Mouse (Mus musculus) cerebellum, adult 2 months (tissue): ENCODE data around the gene Olfr323. TPM values are rescaled to one million over a fixed set of nuclear protein-coding genes. Genes with fewer than 3 reads are reported as not detected.

Source experiments
- DNase-seq, 2 experiments: peaks; one replicate each; pipeline ENCODE4 v3.0.0; 2021
- H3K27ac ChIP-seq: fragments of 200-500 bp; 2 replicates; pipeline ENCODE4 v1.5.1; 2012; ENCODE audit warnings: low read length, control low read depth, inconsistent platforms; ENCODE audit not compliant: insufficient read depth
- H3K27me3 ChIP-seq: fragments of 200-500 bp; 2 replicates; pipeline ENCODE4 v1.6.1; 2012; ENCODE audit warnings: inconsistent platforms, mild to moderate bottlenecking, low read length, moderate library complexity; ENCODE audit not compliant: control insufficient read depth, insufficient read depth
- H3K4me1 ChIP-seq: fragments of 200-500 bp; 2 replicates; pipeline ENCODE4 v1.6.1; 2011; ENCODE audit warnings: low read length; ENCODE audit not compliant: control insufficient read depth, insufficient read depth
- H3K4me3 ChIP-seq: fragments of 200-500 bp; replicated peaks from 2 replicates; pipeline ENCODE3; 2011; ENCODE audit warnings: mild to moderate bottlenecking, low read depth, low read length, control low read depth; ENCODE audit not compliant: insufficient read depth
- CTCF ChIP-seq: fragments of 200-500 bp; IDR thresholded peaks from 2 replicates; pipeline ENCODE4 v1.5.1; 2011; ENCODE audit warnings: low read depth, mild to moderate bottlenecking, control low read depth, low read length, moderate library complexity, borderline replicate concordance; ENCODE audit not compliant: insufficient read depth
- POLR2A ChIP-seq: fragments of 200-500 bp; IDR thresholded peaks from 2 replicates; pipeline ENCODE4 v1.6.1; 2011; ENCODE audit warnings: low read length, control low read depth, borderline replicate concordance; ENCODE audit not compliant: insufficient read depth
- WGBS: fragments of 180-500 bp; shearing (Covaris S2); methylation state at CpG from one replicate; pipeline ENCODE4 v1.1.7; 2018; 5-methylcytosine and 5-hydroxymethylcytosine counted together
- polyA plus RNA-seq: library from polyadenylated mRNA; depleted of rRNA; stranded (reverse); fragments of >200 nt; gene quantifications from 2 replicates; pipeline ENCODE4 v1.2.3, GENCODE M21; 2012

Gene Olfr323
- polyA plus RNA-seq, 1 experiment, result not detected

DNA sequence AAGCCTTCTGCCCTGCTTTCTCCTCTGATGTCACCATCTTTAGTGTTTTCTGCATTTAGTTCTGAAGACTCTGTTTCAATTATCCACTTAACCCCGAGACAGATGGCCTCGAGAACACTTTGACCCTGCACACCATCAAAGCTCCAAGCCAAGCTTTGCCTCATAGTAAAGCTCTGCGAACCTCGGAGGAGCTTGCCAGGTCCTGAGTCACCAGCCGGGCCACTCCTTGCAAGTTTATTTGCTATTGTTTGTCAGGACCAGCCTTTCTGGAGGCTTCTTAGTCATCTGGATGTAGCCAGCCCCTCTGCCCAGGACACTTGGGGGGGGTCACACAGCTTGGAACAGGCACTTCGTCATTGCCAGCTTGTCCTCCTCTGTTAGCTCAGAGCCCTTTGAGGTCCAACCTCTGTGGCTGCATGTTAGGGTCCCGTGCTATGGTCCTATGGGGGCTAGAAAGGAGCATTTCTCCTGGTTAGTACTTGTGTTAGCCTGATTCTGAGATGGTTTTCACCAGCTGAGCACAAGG, 7.9 kb upstream of the Olfr323 start:
- Histone ChIP-seq H3K4me1 (no peaks in the 10 kb centered on the region), H3K27me3 (no peaks in the 10 kb centered on the region; the same call in 1 of the 2 replicates), H3K4me3 (no peak overlapping the region), H3K27ac (no peak overlapping the region)
- TF ChIP-seq POLR2A, result no peak
- no peak for TF ChIP-seq CTCF
- DNase-seq, result no peak
- 38% methylated on average over 7 of the region's 7 CpGs for WGBS

GRCm38 (mm10) chr11:58636376-58636977, 6.2 kb upstream of the Olfr323 start:
- WGBS, result 18% methylated on average over 4 of the region's 4 CpGs
- peak in 1 of 2 experiments; percentile 20 for DNase-seq
- TF ChIP-seq POLR2A (no peak), CTCF (peak; percentile 63; the same call in 1 of the 2 replicates)
- H3K4me3 ChIP-seq, result no peak overlapping the region
- H3K4me1 ChIP-seq, result no peaks in the 10 kb centered on the region
- no peak overlapping the region for H3K27ac ChIP-seq
- H3K27me3 ChIP-seq, result no peaks in the 10 kb centered on the region; the same call in 1 of the 2 replicates

GRCm38 (mm10) chr11:58634878-58635277, 4.6 kb upstream of the Olfr323 start:
- Histone ChIP-seq H3K27ac (no peak overlapping the region), H3K27me3 (no peaks in the 10 kb centered on the region), H3K4me1 (no peaks in the 10 kb centered on the region), H3K4me3 (no peak overlapping the region)
- WGBS, result 59% methylated on average over 4 of the region's 4 CpGs
- no peak for DNase-seq
- TF ChIP-seq CTCF, result no peak
- TF ChIP-seq POLR2A, result no peak

DNA sequence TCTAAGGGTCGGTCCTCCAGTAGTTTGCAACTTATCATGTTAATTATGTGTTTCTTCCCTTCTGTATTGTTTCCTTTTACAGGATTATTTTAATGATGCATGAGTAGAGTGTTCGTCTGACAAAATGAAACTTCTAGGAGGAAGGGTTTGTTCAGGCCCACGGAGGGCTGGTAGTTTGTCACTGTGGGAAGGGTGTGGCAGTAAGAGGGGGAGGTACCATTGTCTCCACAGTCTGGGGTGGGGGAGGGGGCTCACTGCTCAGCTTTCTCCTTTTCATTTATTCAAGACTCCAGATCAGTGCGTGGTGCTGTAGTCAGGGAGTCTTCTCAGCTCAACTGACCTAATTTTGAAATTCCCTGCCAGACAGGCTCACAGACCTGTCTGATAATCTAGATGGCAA, 4.2 kb downstream of the Olfr323 start:
- Histone ChIP-seq H3K27ac (no peak overlapping the region), H3K27me3 (no peaks in the 10 kb centered on the region), H3K4me1 (no peaks in the 10 kb centered on the region), H3K4me3 (no peak overlapping the region)
- WGBS, result 53% methylated on average over 4 of the region's 4 CpGs
- TF ChIP-seq POLR2A, result no peak
- no peak for TF ChIP-seq CTCF
- no peak for DNase-seq

- no peak for DNase-seq
- no peak overlapping the region for H3K4me3 ChIP-seq
These were observed 11.5 kb downstream of the Olfr323 start for GRCm38 (mm10) chr11:58618793-58619192.

GRCm38 (mm10) chr11:58618369-58618768, 11.9 kb downstream of the Olfr323 start:
- no peaks in the 10 kb centered on the region for H3K27me3 ChIP-seq
- H3K4me1 ChIP-seq, result no peaks in the 10 kb centered on the region
- no peak overlapping the region for H3K4me3 ChIP-seq
- no peak overlapping the region for H3K27ac ChIP-seq
- no peak for DNase-seq
- 64% methylated on average over 3 of the region's 3 CpGs for WGBS
- TF ChIP-seq POLR2A (no peak), CTCF (no peak)

More at GRCm38 (mm10) chr11:58618793-58619192, 11.5 kb downstream of the Olfr323 start:
- WGBS, result 23% methylated on average over 6 of the region's 6 CpGs
- Histone ChIP-seq H3K4me1 (no peaks in the 10 kb centered on the region), H3K27ac (no peak overlapping the region), H3K27me3 (no peaks in the 10 kb centered on the region)
- TF ChIP-seq CTCF (no peak), POLR2A (no peak)

DNA sequence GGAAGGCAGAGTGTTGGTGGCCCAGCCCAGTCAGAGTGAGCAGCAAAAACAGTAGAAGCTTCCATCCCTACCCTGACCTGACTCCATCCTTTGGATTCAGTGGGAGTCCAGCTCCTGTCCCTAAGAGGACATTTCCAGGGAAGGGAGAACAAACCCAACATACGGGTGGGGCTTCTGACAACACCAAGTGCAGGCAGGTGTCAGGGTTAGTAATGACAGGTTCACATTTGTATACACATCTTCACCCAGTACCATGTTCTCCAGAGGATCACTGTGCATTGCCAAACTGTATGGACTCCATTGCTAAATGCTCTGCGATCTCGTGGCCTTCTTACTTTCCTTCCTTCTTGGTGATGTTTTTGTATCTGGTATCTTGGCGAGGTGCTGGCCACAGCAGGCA, 14.3 kb downstream of the Olfr323 start, which contains the start of gene 2210407C18Rik:
Gene 2210407C18Rik (minus strand): TSS at position 101 of the 400 bp plus-strand sequence.
- no peak for TF ChIP-seq POLR2A
- no peak for TF ChIP-seq CTCF
- Histone ChIP-seq H3K27me3 (no peaks in the 10 kb centered on the region), H3K4me3 (no peak within 1 kb of the TSS), H3K4me1 (no peaks in the 10 kb centered on the region), H3K27ac (no peak within 1 kb of the TSS)
- no peak for DNase-seq
- WGBS, result 94% methylated on average over 4 of the region's 4 CpGs

GRCm38 (mm10) chr11:58614526-58614925, 15.8 kb downstream of the Olfr323 start:
- no peaks in the 10 kb centered on the region for H3K27me3 ChIP-seq
- TF ChIP-seq POLR2A (no peak), CTCF (no peak)

More at GRCm38 (mm10) chr11:58614526-58614925, 15.8 kb downstream of the Olfr323 start:
- no peak overlapping the region for H3K4me3 ChIP-seq
- no peak for DNase-seq
- no peak overlapping the region for H3K27ac ChIP-seq
- H3K4me1 ChIP-seq, result no peaks in the 10 kb centered on the region
